Mouse (Mus musculus): ENCODE measurements around the gene Pcbp3. TPM values are rescaled to one million over a fixed set of nuclear protein-coding genes. Genes with fewer than 3 reads are reported as not detected.
A peak's percentile ranks its signal among the peaks of the same experiment; 100 is the strongest.

Pcbp3 gene
- polyA plus RNA-seq (2012): 0.32 and 0.55 TPM in 2 replicates

GRCm38 (mm10) chr10:76961790-76962489, at the start of gene Pcbp3:
Pcbp3 (minus strand) TSS chr10:76961887.
- TF ChIP-seq GATA1 (IDR thresholded peaks at IDR 0.05; ENCODE audit: low read length) (no peak), TAL1 (IDR thresholded peaks at IDR 0.05; ENCODE audit: low read length) (no peak)
- H3K36me3 ChIP-seq (ENCODE audit: control insufficient read depth): no peaks in the 10 kb centered on the region
- peaks cover 13% of the 10 kb centered on the region for H3K27me3 ChIP-seq (ENCODE audit: control insufficient read depth)
- peaks cover 4% of the 10 kb centered on the region; the same call in 1 of the 2 replicates for H3K9me3 ChIP-seq (ENCODE audit: control insufficient read depth, low read length)
- peaks cover 16% of the 10 kb centered on the region for H3K4me1 ChIP-seq (ENCODE audit: control insufficient read depth)
- peak within 1 kb of the TSS; percentile 63 for H3K4me3 ChIP-seq (replicated peaks)

- no peaks in the 10 kb centered on the region for H3K9me3 ChIP-seq (ENCODE audit: control insufficient read depth, low read length)
- peaks cover 2% of the 10 kb centered on the region for H3K4me1 ChIP-seq (ENCODE audit: control insufficient read depth)
These were observed 47.0 kb upstream of the Pcbp3 start for GRCm38 (mm10) chr10:77008698-77009097.

GRCm38 (mm10) chr10:77008109-77008561, 46.4 kb upstream of the Pcbp3 start:
- no peaks in the 10 kb centered on the region for H3K36me3 ChIP-seq (ENCODE audit: control insufficient read depth)
- TF ChIP-seq TAL1 (IDR thresholded peaks at IDR 0.05; ENCODE audit: low read length) (no peak), GATA1 (IDR thresholded peaks at IDR 0.05; ENCODE audit: low read length) (no peak)
- H3K9me3 ChIP-seq (ENCODE audit: control insufficient read depth, low read length): no peaks in the 10 kb centered on the region

More at GRCm38 (mm10) chr10:77008698-77009097, 47.0 kb upstream of the Pcbp3 start:
- H3K4me3 ChIP-seq (replicated peaks): no peak overlapping the region
- H3K27me3 ChIP-seq (ENCODE audit: control insufficient read depth): no peaks in the 10 kb centered on the region
- H3K36me3 ChIP-seq (ENCODE audit: control insufficient read depth): no peaks in the 10 kb centered on the region
- no peak for TF ChIP-seq GATA1 (IDR thresholded peaks at IDR 0.05; ENCODE audit: low read length)
- no peak for TF ChIP-seq TAL1 (IDR thresholded peaks at IDR 0.05; ENCODE audit: low read length)

GRCm38 (mm10) chr10:77007433-77008108, 45.9 kb upstream of the Pcbp3 start:
- TF ChIP-seq GATA1 (IDR thresholded peaks at IDR 0.05; ENCODE audit: low read length): no peak
- no peak for TF ChIP-seq TAL1 (IDR thresholded peaks at IDR 0.05; ENCODE audit: low read length)

More at GRCm38 (mm10) chr10:77008109-77008561, 46.4 kb upstream of the Pcbp3 start:
- Histone ChIP-seq H3K4me1 (ENCODE audit: control insufficient read depth) (peaks cover 2% of the 10 kb centered on the region), H3K4me3 (replicated peaks) (no peak overlapping the region), H3K27me3 (ENCODE audit: control insufficient read depth) (no peaks in the 10 kb centered on the region)

GRCm38 (mm10) chr10:77004936-77005335, 43.2 kb upstream of the Pcbp3 start:
- Histone ChIP-seq H3K4me3 (replicated peaks) (no peak overlapping the region), H3K27me3 (ENCODE audit: control insufficient read depth) (no peaks in the 10 kb centered on the region), H3K9me3 (ENCODE audit: control insufficient read depth, low read length) (peaks cover 3% of the 10 kb centered on the region; the same call in 1 of the 2 replicates), H3K4me1 (ENCODE audit: control insufficient read depth) (no peaks in the 10 kb centered on the region; the same call in 1 of the 2 replicates), H3K36me3 (ENCODE audit: control insufficient read depth) (no peaks in the 10 kb centered on the region)
- TF ChIP-seq TAL1 (IDR thresholded peaks at IDR 0.05; ENCODE audit: low read length): no peak
- TF ChIP-seq GATA1 (IDR thresholded peaks at IDR 0.05; ENCODE audit: low read length): no peak

More at GRCm38 (mm10) chr10:77007433-77008108, 45.9 kb upstream of the Pcbp3 start:
- peaks cover 2% of the 10 kb centered on the region for H3K4me1 ChIP-seq (ENCODE audit: control insufficient read depth)
- no peaks in the 10 kb centered on the region for H3K9me3 ChIP-seq (ENCODE audit: control insufficient read depth, low read length)
- no peaks in the 10 kb centered on the region for H3K27me3 ChIP-seq (ENCODE audit: control insufficient read depth)
- H3K36me3 ChIP-seq (ENCODE audit: control insufficient read depth): no peaks in the 10 kb centered on the region
- H3K4me3 ChIP-seq (replicated peaks): no peak overlapping the region

GRCm38 (mm10) chr10:76997759-76998513, 36.2 kb upstream of the Pcbp3 start:
- H3K4me3 ChIP-seq (replicated peaks): no peak overlapping the region
- no peaks in the 10 kb centered on the region for H3K4me1 ChIP-seq (ENCODE audit: control insufficient read depth)
- TF ChIP-seq TAL1 (IDR thresholded peaks at IDR 0.05; ENCODE audit: low read length) (no peak), GATA1 (IDR thresholded peaks at IDR 0.05; ENCODE audit: low read length) (no peak)
- H3K9me3 ChIP-seq (ENCODE audit: control insufficient read depth, low read length): peaks cover 3% of the 10 kb centered on the region; the same call in 1 of the 2 replicates
- no peaks in the 10 kb centered on the region for H3K27me3 ChIP-seq (ENCODE audit: control insufficient read depth)
- no peaks in the 10 kb centered on the region for H3K36me3 ChIP-seq (ENCODE audit: control insufficient read depth)

- no peaks in the 10 kb centered on the region for H3K4me1 ChIP-seq (ENCODE audit: control insufficient read depth)
- H3K9me3 ChIP-seq (ENCODE audit: control insufficient read depth, low read length): peaks cover 2% of the 10 kb centered on the region; the same call in 1 of the 2 replicates
- H3K36me3 ChIP-seq (ENCODE audit: control insufficient read depth): no peaks in the 10 kb centered on the region
- H3K27me3 ChIP-seq (ENCODE audit: control insufficient read depth): peaks cover 2% of the 10 kb centered on the region; the same call in 1 of the 2 replicates
- no peak overlapping the region for H3K4me3 ChIP-seq (replicated peaks)
- no peak for TF ChIP-seq GATA1 (IDR thresholded peaks at IDR 0.05; ENCODE audit: low read length)
- TF ChIP-seq TAL1 (IDR thresholded peaks at IDR 0.05; ENCODE audit: low read length): no peak
These were observed 30.8 kb upstream of the Pcbp3 start for GRCm38 (mm10) chr10:76992456-76992855.

- Histone ChIP-seq H3K4me1 (ENCODE audit: control insufficient read depth) (no peaks in the 10 kb centered on the region), H3K36me3 (ENCODE audit: control insufficient read depth) (no peaks in the 10 kb centered on the region), H3K9me3 (ENCODE audit: control insufficient read depth, low read length) (peaks cover 2% of the 10 kb centered on the region; the same call in 1 of the 2 replicates), H3K27me3 (ENCODE audit: control insufficient read depth) (peaks cover 6% of the 10 kb centered on the region), H3K4me3 (replicated peaks) (no peak overlapping the region)
- no peak for TF ChIP-seq GATA1 (IDR thresholded peaks at IDR 0.05; ENCODE audit: low read length)
- no peak for TF ChIP-seq TAL1 (IDR thresholded peaks at IDR 0.05; ENCODE audit: low read length)
These were observed 26.9 kb upstream of the Pcbp3 start for GRCm38 (mm10) chr10:76988586-76988985.

Data from erythroblast, embryonic 14.5 days (primary cell).